Mouse (Mus musculus): ENCODE results near the gene Spns2.

GRCm38 (mm10) chr11:72500139-72500538 is 10.4 kb upstream of the Spns2 start:
- TF ChIP-seq KAT2A (IDR thresholded peaks at IDR 0.05; ENCODE audit: insufficient replicate concordance, low read length) (no peak), CTCF (conservative IDR thresholded peaks at IDR 0.05 in 1 of 2, IDR thresholded peaks at IDR 0.05 in 1 of 2; ENCODE audit: low read depth in 2 of 2, low read length in 2 of 2) (no peak), EP300 (IDR thresholded peaks at IDR 0.05; ENCODE audit: low read length) (no peak), ZKSCAN1 (IDR thresholded peaks at IDR 0.05; ENCODE audit: borderline replicate concordance, low read depth, low read length) (no peak), POLR2A (IDR thresholded peaks at IDR 0.05; ENCODE audit: low read depth, low read length) (no peak), POLR2AphosphoS2 (IDR thresholded peaks at IDR 0.05; ENCODE audit: low read depth, low read length) (no peak), CHD2 (IDR thresholded peaks at IDR 0.05; ENCODE audit: low read length) (no peak), MEF2A (IDR thresholded peaks at IDR 0.05; ENCODE audit: borderline replicate concordance, low read depth, low read length) (no peak), ELF1 (IDR thresholded peaks at IDR 0.05; ENCODE audit: low read depth, low read length) (no peak)

Measured in CH12.LX (cell line).